14 mouse cellular contexts compared by ENCODE assay signal in genomic region chr9:63596660-63597059, GRCm38 (mm10). TPM values are rescaled to one million over a fixed set of nuclear protein-coding genes. Genes with fewer than 3 reads are reported as not detected.
DNase-seq lines count a peak whose midpoint lies in the region; ATAC-seq and TF ChIP-seq lines count a peak whose summit lies in the region.
"Had no signal": no experiment of that assay in that cellular context is flagged by ENCODE, and none has a peak within 500 bp of the region (broad histone marks: within the 10 kb centered on the region; RNA-seq: fewer than 3 reads in every experiment).

No protein-coding gene starts in this region.

- no peak for TF ChIP-seq POLR2A in lung, adult 2 months (IDR thresholded peaks at IDR 0.05; ENCODE audit: borderline replicate concordance, extremely low read depth, low read depth, low read length)

- no peaks in the 10 kb centered on the region for H3K27me3 ChIP-seq in stomach, postnatal 0 days (ENCODE audit: control insufficient read depth, insufficient read depth, low read length)
- no peaks in the 10 kb centered on the region for H3K27me3 ChIP-seq in midbrain, postnatal 0 days (ENCODE audit: insufficient read depth, low read length)
- H3K27me3 ChIP-seq: hindbrain, embryonic 15.5 days had no signal

- no peak for TF ChIP-seq CTCF in lung, adult 2 months (IDR thresholded peaks at IDR 0.05; ENCODE audit: insufficient read depth, low read length)
- no peak for TF ChIP-seq CTCF in stomach, postnatal 0 days (IDR thresholded peaks at IDR 0.05; ENCODE audit: low read depth)
- TF ChIP-seq CTCF in midbrain, postnatal 0 days (IDR thresholded peaks at IDR 0.05) = no peak

- ATAC-seq in stomach, postnatal 0 days (ENCODE audit: low FRiP score, low TSS enrichment) = no peak
- no peak for ATAC-seq in midbrain, postnatal 0 days (ENCODE audit: low FRiP score)

- no peaks in the 10 kb centered on the region for H3K9me3 ChIP-seq in stomach, postnatal 0 days (ENCODE audit: control insufficient read depth, low read length)
- no peaks in the 10 kb centered on the region for H3K9me3 ChIP-seq in midbrain, postnatal 0 days (ENCODE audit: low read length)
- H3K9me3 ChIP-seq: hindbrain, embryonic 15.5 days had no signal

- peak; percentile 47 for DNase-seq in adrenal gland, postnatal 10 days
- DNase-seq in adrenal gland, adult 8-10 months = no peak
- DNase-seq in ovary, postnatal 14 days (ENCODE audit: low spot score) = peak; percentile 30
- DNase-seq in ovary, postnatal 36 days (ENCODE audit: low spot score) = no peak
- peak; percentile 74 for DNase-seq in lung, adult 2 months
- peak; percentile 30 for DNase-seq in stomach, postnatal 0 days (ENCODE audit: low spot score)
- no peak for DNase-seq in midbrain, postnatal 0 days (ENCODE audit: low spot score)
- DNase-seq in urinary bladder, postnatal 14 days (ENCODE audit: low spot score) = no peak
- DNase-seq: adrenal gland, postnatal 14 days had no signal

- H3K4me1 ChIP-seq in lung, adult 2 months (ENCODE audit: control insufficient read depth, insufficient read depth, low read length) = no peaks in the 10 kb centered on the region
- no peaks in the 10 kb centered on the region for H3K4me1 ChIP-seq in stomach, postnatal 0 days (replicated peaks; ENCODE audit: control insufficient read depth, insufficient read depth)
- no peaks in the 10 kb centered on the region for H3K4me1 ChIP-seq in midbrain, postnatal 0 days (ENCODE audit: insufficient read depth, low read length)
- H3K4me1 ChIP-seq: hindbrain, embryonic 15.5 days had no signal

- 60% methylated on average over 9 of the region's 9 CpGs for WGBS in lung, adult 2 months
- 47% methylated on average over 9 of the region's 9 CpGs for WGBS in stomach, postnatal 0 days
- whole genome bisulfite sequencing in midbrain, postnatal 0 days = 83% methylated on average over 9 of the region's 9 CpGs

- no peak overlapping the region for H3K9ac ChIP-seq in stomach, postnatal 0 days (ENCODE audit: low read length)
- no peak overlapping the region for H3K9ac ChIP-seq in midbrain, postnatal 0 days (replicated peaks; ENCODE audit: low read length, poor library complexity, severe bottlenecking)
- H3K9ac ChIP-seq: hindbrain, embryonic 15.5 days had no signal

- H3K4me3 ChIP-seq in lung, adult 2 months (replicated peaks; ENCODE audit: extremely low read depth, low read depth, low read length) = no peak overlapping the region
- H3K4me3 ChIP-seq in stomach, postnatal 0 days (ENCODE audit: low read depth, low read length) = no peak overlapping the region
- H3K4me3 ChIP-seq in midbrain, postnatal 0 days (ENCODE audit: low read depth, low read length) = no peak overlapping the region
- H3K4me3 ChIP-seq: erythroblast, embryonic 14.5 days; hindbrain, embryonic 15.5 days; layer of hippocampus, adult 2 months had no signal

- H3K36me3 ChIP-seq in stomach, postnatal 0 days (ENCODE audit: control insufficient read depth, insufficient read depth, low read length) = no peaks in the 10 kb centered on the region
- no peaks in the 10 kb centered on the region for H3K36me3 ChIP-seq in midbrain, postnatal 0 days (ENCODE audit: insufficient read depth, low read length)
- H3K36me3 ChIP-seq: hindbrain, embryonic 15.5 days had no signal

- no peak overlapping the region for H3K27ac ChIP-seq in stomach, postnatal 0 days (replicated peaks)
- H3K27ac ChIP-seq in midbrain, postnatal 0 days (ENCODE audit: low read depth, low read length) = no peak overlapping the region
- H3K27ac ChIP-seq: hindbrain, embryonic 15.5 days; layer of hippocampus, adult 2 months had no signal

- TF ChIP-seq EP300 in stomach, postnatal 0 days (optimal IDR thresholded peaks at IDR 0.05) = no peak

- no peak overlapping the region for H3K4me2 ChIP-seq in stomach, postnatal 0 days (replicated peaks; ENCODE audit: low read depth)
- H3K4me2 ChIP-seq in midbrain, postnatal 0 days (ENCODE audit: low read depth, low read length, poor library complexity, severe bottlenecking) = no peak overlapping the region
- H3K4me2 ChIP-seq: hindbrain, embryonic 15.5 days had no signal

RNA-seq across cellular contexts. Expression of gene Iqch, which starts 5.6 kb away (rescaled TPM):
- total RNA-seq in adrenal gland, postnatal 10 days (2021) = under 1 TPM; 0.18 TPM
- total RNA-seq in adrenal gland, adult 8-10 months (2022) = under 1 TPM; 0.07 to 0.12 (median 0.10) TPM
- 0.07 and 0.11 TPM in 2 replicates for polyA plus RNA-seq in lung, adult 2 months (2012; rRNA removed)
- polyA plus RNA-seq in stomach, postnatal 0 days (2015; fragmentation: Nextera tagmentation; extraction: Ambion mirVana) = 0.06 TPM in 1 of 2 replicates, not detected in the other
- total RNA-seq in midbrain, postnatal 0 days (2014; rRNA removed) = 0.14 TPM in 1 of 2 replicates, not detected in the other
- polyA plus RNA-seq in midbrain, postnatal 0 days (2015; fragmentation: Nextera tagmentation; extraction: Ambion mirVana) = 0.12 and 0.20 TPM in 2 replicates
- total RNA-seq: neutrophil, adult 5-6 weeks had no signal
- polyA plus RNA-seq: erythroblast, embryonic 14.5 days; small intestine, adult 2 months had no signal

RNA-seq across cellular contexts. Expression of gene Aagab, which starts 5.8 kb away (rescaled TPM):
- total RNA-seq in adrenal gland, postnatal 10 days (2021) = 10 to 100 TPM; 22.0 to 24.3 TPM
- 10 to 100 TPM; 32.4 to 41.5 (median 36.8) TPM for total RNA-seq in adrenal gland, adult 8-10 months (2022)
- polyA plus RNA-seq in lung, adult 2 months (2012; rRNA removed) = 9.5 and 10.9 TPM in 2 replicates
- 26.8 and 27.6 TPM in 2 replicates for polyA plus RNA-seq in stomach, postnatal 0 days (2015; fragmentation: Nextera tagmentation; extraction: Ambion mirVana)
- total RNA-seq in midbrain, postnatal 0 days (2014; rRNA removed) = 39.1 and 45.5 TPM in 2 replicates
- polyA plus RNA-seq in midbrain, postnatal 0 days (2015; fragmentation: Nextera tagmentation; extraction: Ambion mirVana) = 58.9 and 59.7 TPM in 2 replicates

Comparison
In these comparisons a context has a peak if more than half of its experiments do, and no peak if none do; other contexts are left out.
1. DNase-seq: peak in adrenal gland, postnatal 10 days (single experiment), ovary, postnatal 14 days (single experiment), lung, adult 2 months (single experiment) and stomach, postnatal 0 days (single experiment); none in adrenal gland, adult 8-10 months (single experiment), ovary, postnatal 36 days (single experiment), midbrain, postnatal 0 days (single experiment) and urinary bladder, postnatal 14 days (single experiment).